Mouse (Mus musculus): Measurements from ENCODE around the gene Snx29. TPM values are rescaled to one million over a fixed set of nuclear protein-coding genes. Genes with fewer than 3 reads are reported as not detected.

The Snx29 gene
- polyA plus RNA-seq, 1 experiment: 1.1 TPM

DNA sequence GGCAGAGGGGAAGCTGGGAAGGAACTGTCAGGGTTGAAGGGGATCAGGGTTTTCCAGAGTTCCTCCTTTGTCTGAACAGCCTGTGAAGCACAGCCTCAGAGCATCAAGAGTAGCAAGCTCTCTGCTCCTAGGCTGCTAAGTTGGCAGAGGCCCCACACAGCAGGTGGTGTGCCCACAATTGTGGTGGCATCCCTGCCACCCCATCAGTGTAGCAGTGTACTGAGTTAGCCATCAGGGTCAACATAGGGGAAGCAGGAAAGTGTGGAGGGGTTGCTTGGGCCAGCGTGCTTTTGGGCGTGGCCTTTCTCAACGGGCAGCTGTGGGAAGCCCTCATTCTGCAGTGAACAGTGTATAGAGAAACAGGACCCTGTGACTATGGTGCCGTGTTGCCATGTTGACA lies 421.0 kb downstream of the Snx29 start:
- TF ChIP-seq GATA1 (IDR thresholded peaks at IDR 0.05; ENCODE audit: low read length) (no peak), TAL1 (IDR thresholded peaks at IDR 0.05; ENCODE audit: low read length) (no peak)
- no peaks in the 10 kb centered on the region for H3K4me1 ChIP-seq (ENCODE audit: control insufficient read depth)

GRCm38 (mm10) chr16:11746036-11746435 lies 423.3 kb downstream of the Snx29 start:
- Histone ChIP-seq H3K4me3 (replicated peaks) (no peak overlapping the region), H3K27me3 (ENCODE audit: control insufficient read depth) (no peaks in the 10 kb centered on the region), H3K4me1 (ENCODE audit: control insufficient read depth) (no peaks in the 10 kb centered on the region), H3K36me3 (ENCODE audit: control insufficient read depth) (no peaks in the 10 kb centered on the region), H3K9me3 (ENCODE audit: control insufficient read depth, low read length) (no peaks in the 10 kb centered on the region)
- TF ChIP-seq TAL1 (IDR thresholded peaks at IDR 0.05; ENCODE audit: low read length): no peak

More for the DNA sequence above, 421.0 kb downstream of the Snx29 start:
- no peaks in the 10 kb centered on the region for H3K9me3 ChIP-seq (ENCODE audit: control insufficient read depth, low read length)
- no peaks in the 10 kb centered on the region for H3K36me3 ChIP-seq (ENCODE audit: control insufficient read depth)
- no peak overlapping the region for H3K4me3 ChIP-seq (replicated peaks)
- no peaks in the 10 kb centered on the region for H3K27me3 ChIP-seq (ENCODE audit: control insufficient read depth)

GRCm38 (mm10) chr16:11747867-11748266 lies 425.2 kb downstream of the Snx29 start:
- no peaks in the 10 kb centered on the region for H3K27me3 ChIP-seq (ENCODE audit: control insufficient read depth)
- TF ChIP-seq GATA1 (IDR thresholded peaks at IDR 0.05; ENCODE audit: low read length) (no peak), TAL1 (IDR thresholded peaks at IDR 0.05; ENCODE audit: low read length) (no peak)
- no peaks in the 10 kb centered on the region for H3K9me3 ChIP-seq (ENCODE audit: control insufficient read depth, low read length)
- H3K4me1 ChIP-seq (ENCODE audit: control insufficient read depth): no peaks in the 10 kb centered on the region
- H3K4me3 ChIP-seq (replicated peaks): no peak overlapping the region
- no peaks in the 10 kb centered on the region for H3K36me3 ChIP-seq (ENCODE audit: control insufficient read depth)

DNA sequence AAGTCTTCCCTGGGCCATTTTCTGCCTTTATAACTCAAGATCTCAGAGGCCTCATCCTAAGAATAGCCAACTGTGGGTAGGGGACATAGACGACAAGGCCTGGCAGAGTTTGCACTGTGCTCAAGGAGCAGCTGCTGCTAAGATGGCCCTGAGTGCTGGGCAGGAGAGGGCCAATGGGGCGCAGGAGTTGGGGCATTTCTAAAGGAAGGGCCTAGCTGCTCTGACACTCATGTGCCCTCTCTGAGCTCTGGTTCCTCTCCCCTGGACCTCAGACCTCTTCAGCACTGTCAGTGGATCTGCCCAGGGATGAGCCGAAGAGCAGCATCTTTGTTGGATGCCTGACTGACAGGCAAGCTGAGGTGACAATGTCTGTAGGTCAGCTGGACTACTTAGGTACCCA lies 426.4 kb downstream of the Snx29 start:
- Histone ChIP-seq H3K9me3 (ENCODE audit: control insufficient read depth, low read length) (no peaks in the 10 kb centered on the region), H3K27me3 (ENCODE audit: control insufficient read depth) (no peaks in the 10 kb centered on the region), H3K4me3 (replicated peaks) (no peak overlapping the region), H3K4me1 (ENCODE audit: control insufficient read depth) (no peaks in the 10 kb centered on the region), H3K36me3 (ENCODE audit: control insufficient read depth) (no peaks in the 10 kb centered on the region)
- no peak for TF ChIP-seq GATA1 (IDR thresholded peaks at IDR 0.05; ENCODE audit: low read length)
- no peak for TF ChIP-seq TAL1 (IDR thresholded peaks at IDR 0.05; ENCODE audit: low read length)

DNA sequence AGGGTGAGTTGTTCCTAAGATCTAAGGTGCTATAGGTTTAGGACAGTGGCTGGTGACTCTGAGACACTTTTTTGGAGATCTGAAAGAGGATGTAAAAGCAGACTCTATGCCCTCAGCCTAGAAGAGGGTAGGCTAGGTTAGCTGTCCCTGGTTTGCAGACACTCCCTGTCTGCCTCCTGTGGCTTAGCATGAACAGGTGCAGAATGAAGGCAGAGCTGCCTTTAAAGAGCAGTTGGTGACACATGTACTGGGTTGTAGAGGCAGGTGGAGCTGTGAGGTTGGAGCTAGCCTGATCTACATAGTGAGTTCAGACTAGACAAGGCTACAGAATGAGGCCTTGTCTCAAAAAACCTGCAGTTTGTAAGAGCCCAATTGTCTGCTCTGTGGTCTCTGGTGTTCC lies 427.9 kb downstream of the Snx29 start:
- Histone ChIP-seq H3K4me1 (ENCODE audit: control insufficient read depth) (no peaks in the 10 kb centered on the region), H3K36me3 (ENCODE audit: control insufficient read depth) (peaks cover 2% of the 10 kb centered on the region; the same call in 1 of the 2 replicates), H3K27me3 (ENCODE audit: control insufficient read depth) (no peaks in the 10 kb centered on the region), H3K4me3 (replicated peaks) (no peak overlapping the region), H3K9me3 (ENCODE audit: control insufficient read depth, low read length) (no peaks in the 10 kb centered on the region)
- no peak for TF ChIP-seq GATA1 (IDR thresholded peaks at IDR 0.05; ENCODE audit: low read length)
- TF ChIP-seq TAL1 (IDR thresholded peaks at IDR 0.05; ENCODE audit: low read length): no peak

- Histone ChIP-seq H3K4me3 (replicated peaks) (no peak overlapping the region), H3K27me3 (ENCODE audit: control insufficient read depth) (no peaks in the 10 kb centered on the region), H3K9me3 (ENCODE audit: control insufficient read depth, low read length) (no peaks in the 10 kb centered on the region), H3K4me1 (ENCODE audit: control insufficient read depth) (no peaks in the 10 kb centered on the region), H3K36me3 (ENCODE audit: control insufficient read depth) (peaks cover 3% of the 10 kb centered on the region; the same call in 1 of the 2 replicates)
- TF ChIP-seq TAL1 (IDR thresholded peaks at IDR 0.05; ENCODE audit: low read length): no peak
- no peak for TF ChIP-seq GATA1 (IDR thresholded peaks at IDR 0.05; ENCODE audit: low read length)
Observed at GRCm38 (mm10) chr16:11752557-11752956, 429.8 kb downstream of the Snx29 start.

DNA sequence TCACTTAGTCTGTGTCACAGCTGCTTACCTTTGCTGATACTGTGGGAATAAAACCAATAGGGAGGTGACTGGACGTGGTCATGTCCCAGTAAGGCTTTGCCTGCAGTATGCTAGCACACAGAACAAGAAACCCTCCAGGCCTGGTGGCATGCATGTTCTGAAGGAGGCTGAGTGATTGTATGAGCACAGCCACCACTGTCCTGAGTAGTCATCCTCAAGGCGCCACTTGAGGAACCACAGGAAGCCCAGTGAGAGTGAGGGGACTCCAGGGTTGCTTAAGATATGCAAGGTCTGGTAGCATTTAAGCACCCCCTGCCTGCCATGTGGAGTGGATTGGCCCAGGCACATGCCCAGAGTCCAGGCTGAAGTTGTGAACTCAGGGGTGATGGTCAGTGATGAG lies 430.8 kb downstream of the Snx29 start:
- H3K27me3 ChIP-seq (ENCODE audit: control insufficient read depth): no peaks in the 10 kb centered on the region
- H3K4me3 ChIP-seq (replicated peaks): no peak overlapping the region
- no peaks in the 10 kb centered on the region for H3K4me1 ChIP-seq (ENCODE audit: control insufficient read depth)
- no peaks in the 10 kb centered on the region for H3K9me3 ChIP-seq (ENCODE audit: control insufficient read depth, low read length)
- TF ChIP-seq GATA1 (IDR thresholded peaks at IDR 0.05; ENCODE audit: low read length) (no peak), TAL1 (IDR thresholded peaks at IDR 0.05; ENCODE audit: low read length) (no peak)
- H3K36me3 ChIP-seq (ENCODE audit: control insufficient read depth): peaks cover 3% of the 10 kb centered on the region; the same call in 1 of the 2 replicates

GRCm38 (mm10) chr16:11754136-11754535 lies 431.4 kb downstream of the Snx29 start:
- no peaks in the 10 kb centered on the region for H3K27me3 ChIP-seq (ENCODE audit: control insufficient read depth)
- H3K4me1 ChIP-seq (ENCODE audit: control insufficient read depth): no peaks in the 10 kb centered on the region
- no peak for TF ChIP-seq GATA1 (IDR thresholded peaks at IDR 0.05; ENCODE audit: low read length)
- no peak for TF ChIP-seq TAL1 (IDR thresholded peaks at IDR 0.05; ENCODE audit: low read length)
- no peak overlapping the region for H3K4me3 ChIP-seq (replicated peaks)
- H3K9me3 ChIP-seq (ENCODE audit: control insufficient read depth, low read length): no peaks in the 10 kb centered on the region
- peaks cover 3% of the 10 kb centered on the region; the same call in 1 of the 2 replicates for H3K36me3 ChIP-seq (ENCODE audit: control insufficient read depth)

DNA sequence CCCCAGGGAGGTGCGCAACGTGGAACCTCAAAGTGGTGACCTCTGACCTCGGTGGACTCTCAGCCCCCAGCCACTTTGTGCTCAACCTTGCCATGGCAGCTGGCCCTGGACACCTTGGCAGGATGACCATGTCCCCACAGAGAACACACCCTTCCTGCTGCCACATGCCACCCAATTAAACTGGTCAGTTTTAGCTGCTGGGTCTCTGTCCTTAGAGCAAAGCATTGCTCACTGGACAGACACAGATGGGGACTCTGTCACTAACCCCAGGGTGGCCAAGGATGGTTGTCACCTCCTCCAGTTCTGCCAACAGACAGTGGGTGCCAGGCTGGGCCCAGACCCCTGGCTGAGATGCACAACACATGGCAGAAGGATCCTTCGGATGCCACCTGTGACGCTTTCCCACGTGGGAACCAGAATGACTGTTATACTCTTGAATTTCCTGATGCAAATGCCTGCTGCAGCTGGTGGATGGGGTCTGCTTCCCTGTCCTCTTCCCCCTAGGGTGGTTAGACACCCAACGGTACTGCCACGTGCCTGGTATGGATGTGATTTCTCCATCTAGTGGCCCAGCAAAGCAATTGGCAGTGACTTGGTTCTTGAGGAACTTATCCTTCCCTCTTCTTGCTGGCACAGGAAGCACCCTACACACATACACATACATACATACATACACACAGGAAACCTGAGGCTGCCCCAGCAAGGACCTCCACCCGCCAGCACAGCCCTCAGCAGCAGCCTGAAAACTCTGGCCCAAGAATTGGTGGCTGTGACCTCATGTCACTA lies 432.8 kb downstream of the Snx29 start:
- Histone ChIP-seq H3K4me1 (ENCODE audit: control insufficient read depth) (no peaks in the 10 kb centered on the region), H3K4me3 (replicated peaks) (no peak overlapping the region), H3K36me3 (ENCODE audit: control insufficient read depth) (peaks cover 3% of the 10 kb centered on the region; the same call in 1 of the 2 replicates), H3K27me3 (ENCODE audit: control insufficient read depth) (no peaks in the 10 kb centered on the region), H3K9me3 (ENCODE audit: control insufficient read depth, low read length) (no peaks in the 10 kb centered on the region)
- TF ChIP-seq TAL1 (IDR thresholded peaks at IDR 0.05; ENCODE audit: low read length) (no peak), GATA1 (IDR thresholded peaks at IDR 0.05; ENCODE audit: low read length) (no peak)

Data from erythroblast, embryonic 14.5 days (primary cell).